Mouse (Mus musculus): Measurements from ENCODE around the gene Rabggtb.

DNA sequence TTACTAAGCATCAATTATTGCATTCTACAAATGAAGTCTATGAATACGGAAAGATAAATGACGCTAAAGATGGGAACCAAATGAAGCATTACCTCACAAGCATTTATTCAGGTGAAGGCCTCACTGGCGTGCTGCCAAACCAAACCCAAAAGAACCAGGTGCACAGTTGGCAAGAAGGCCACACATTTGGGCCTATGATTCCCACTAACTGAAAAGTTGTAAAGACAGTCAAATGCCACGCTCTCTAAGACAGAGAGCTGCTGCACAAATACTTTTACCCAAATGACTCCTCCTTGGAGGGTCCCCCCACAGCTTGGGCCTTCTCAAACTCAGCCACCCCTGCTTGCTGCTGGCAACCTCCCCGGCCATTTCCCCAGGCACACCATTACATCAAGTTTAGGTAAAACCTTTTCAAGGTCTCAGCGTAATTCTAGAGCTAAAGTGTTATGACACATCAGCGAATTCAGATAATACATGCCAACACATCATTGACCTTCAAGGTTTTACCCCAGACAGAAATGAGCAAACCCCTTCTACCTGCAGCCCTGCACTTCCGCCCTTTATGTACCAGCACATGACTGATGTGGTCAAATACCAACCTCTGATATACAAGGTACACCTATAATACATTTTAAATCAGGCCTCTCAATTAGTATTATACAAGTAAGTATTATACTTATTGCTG lies 1.5 kb downstream of the Rabggtb start:
- TF ChIP-seq EP300 (IDR thresholded peaks at IDR 0.05; ENCODE audit: insufficient read depth, low read depth, low read length) (no peak), POLR2A (IDR thresholded peaks at IDR 0.05; ENCODE audit: insufficient read depth, low read depth, low read length) (no peak)
